Mouse (Mus musculus) liver, embryonic 14.5 days (tissue): ENCODE measurements at regions not wholly inside any gene's neighbourhood (a gene's known extent, or its start where the extent isn't known, plus 50 kb on each side); places are given as distances from the start of the nearest gene placed in this dataset.

Experiments used
- ATAC-seq: fragments of 200-750 bp; cut with Nextera tagmentation; 2 replicates; pipeline ENCODE4 v1.8.0; 2017; ENCODE audit warnings: moderate number of reproducible peaks, mild to moderate bottlenecking, moderate library complexity; ENCODE audit not compliant: insufficient read depth
- DNase-seq, 3 experiments: peaks; one replicate each; pipeline ENCODE4 v3.0.0-alpha.2; 2012 to 2013; ENCODE audit warnings: low read depth in 3 of 3, low spot score in 3 of 3
- H3K27ac ChIP-seq: fragments of 300-500 bp; sonication (generic); 2 replicates; pipeline ENCODE4 v1.5.1; 2014; ENCODE audit warnings: moderate library complexity, mild to moderate bottlenecking, control low read depth, inconsistent platforms
- H3K27me3 ChIP-seq: fragments of 300-500 bp; sonication (generic); 2 replicates; pipeline ENCODE4 v1.6.1; 2014; ENCODE audit warnings: mild to moderate bottlenecking, low read length, moderate library complexity; ENCODE audit not compliant: control insufficient read depth, insufficient read depth
- H3K36me3 ChIP-seq: fragments of 300-500 bp; sonication (generic); replicated peaks from 2 replicates; pipeline ENCODE4 v1.6.1; 2014; ENCODE audit warnings: low read depth; ENCODE audit not compliant: control insufficient read depth, insufficient read depth
- H3K4me1 ChIP-seq, 2 experiments: fragments of 200-500 bp in 1 of 2; fragments of 300-500 bp in 1 of 2; sonication (generic) in 1 of 2; replicated peaks; 2 replicates each; pipeline ENCODE4 v1.6.1; 2012 to 2014; ENCODE audit warnings: antibody characterized with exemption in 1 of 2, inconsistent platforms in 1 of 2, low read length in 1 of 2; ENCODE audit not compliant: control insufficient read depth in 2 of 2, insufficient read depth in 2 of 2
- H3K4me2 ChIP-seq: fragments of 300-500 bp; sonication (generic); 2 replicates; pipeline ENCODE4 v1.6.1; 2014; ENCODE audit warnings: low read depth, mild to moderate bottlenecking, control low read depth, moderate library complexity
- H3K4me3 ChIP-seq, 2 experiments: fragments of 200-500 bp in 1 of 2; fragments of 300-500 bp in 1 of 2; sonication (generic) in 1 of 2; 2 replicates each; pipeline ENCODE4 v1.5.1; 2012 to 2014; ENCODE audit warnings: low read depth in 2 of 2, low read length in 2 of 2, mild to moderate bottlenecking in 2 of 2, control low read depth in 1 of 2, inconsistent platforms in 1 of 2, moderate library complexity in 1 of 2; ENCODE audit not compliant: insufficient read depth in 1 of 2
- H3K9ac ChIP-seq: fragments of 300-500 bp; sonication (generic); replicated peaks from 2 replicates; pipeline ENCODE4 v1.6.1; 2014; ENCODE audit warnings: mild to moderate bottlenecking, control low read depth, moderate library complexity
- H3K9me3 ChIP-seq: fragments of 300-500 bp; sonication (generic); 2 replicates; pipeline ENCODE4 v1.6.1; 2016; ENCODE audit warnings: low read length, mixed read lengths; ENCODE audit not compliant: control insufficient read depth
- CTCF ChIP-seq: IDR thresholded peaks from 2 replicates; pipeline ENCODE4 v1.5.1; 2016; ENCODE audit warnings: antibody characterized with exemption, low read depth, control low read depth
- EP300 ChIP-seq: IDR thresholded peaks from 2 replicates; pipeline ENCODE4 v1.6.1; 2016; ENCODE audit warnings: antibody characterized with exemption, low read depth
- WGBS: fragments of 180-500 bp; shearing (Covaris S2); extraction: QIAGEN DNeasy Blood & Tissue Kit; methylation state at CpG from one replicate; pipeline ENCODE4 v1.1.7; 2014; ENCODE audit not compliant: insufficient replicate concordance; 5-methylcytosine and 5-hydroxymethylcytosine counted together

- WGBS, result 61% methylated on average over 15 of the region's 15 CpGs
- Histone ChIP-seq H3K4me1 (no peaks in the 10 kb centered on the region), H3K9ac (no peak overlapping the region), H3K27ac (no peak overlapping the region), H3K4me2 (no peak overlapping the region), H3K36me3 (no peaks in the 10 kb centered on the region), H3K4me3 (no peak overlapping the region), H3K27me3 (no peaks in the 10 kb centered on the region), H3K9me3 (no peaks in the 10 kb centered on the region)
- DNase-seq, result no peak
- ATAC-seq, result no peak
- TF ChIP-seq CTCF, result no peak
- no peak for TF ChIP-seq EP300
These were observed 170.4 kb downstream of the Emx2 start for GRCm38 (mm10) chr19:59628296-59629160.

- WGBS, result 74% methylated on average over 2 of the region's 2 CpGs
- no peaks in the 10 kb centered on the region for H3K36me3 ChIP-seq
- no peak for DNase-seq
- H3K4me3 ChIP-seq, result no peak overlapping the region
- TF ChIP-seq CTCF, result no peak
- no peak for TF ChIP-seq EP300
- H3K4me2 ChIP-seq, result no peak overlapping the region
- H3K27ac ChIP-seq, result no peak overlapping the region
- H3K27me3 ChIP-seq, result no peaks in the 10 kb centered on the region
- no peak overlapping the region for H3K9ac ChIP-seq
- no peaks in the 10 kb centered on the region for H3K4me1 ChIP-seq
- no peaks in the 10 kb centered on the region for H3K9me3 ChIP-seq
- no peak for ATAC-seq
These were observed 170.9 kb downstream of the Emx2 start for GRCm38 (mm10) chr19:59629161-59629445.

DNA sequence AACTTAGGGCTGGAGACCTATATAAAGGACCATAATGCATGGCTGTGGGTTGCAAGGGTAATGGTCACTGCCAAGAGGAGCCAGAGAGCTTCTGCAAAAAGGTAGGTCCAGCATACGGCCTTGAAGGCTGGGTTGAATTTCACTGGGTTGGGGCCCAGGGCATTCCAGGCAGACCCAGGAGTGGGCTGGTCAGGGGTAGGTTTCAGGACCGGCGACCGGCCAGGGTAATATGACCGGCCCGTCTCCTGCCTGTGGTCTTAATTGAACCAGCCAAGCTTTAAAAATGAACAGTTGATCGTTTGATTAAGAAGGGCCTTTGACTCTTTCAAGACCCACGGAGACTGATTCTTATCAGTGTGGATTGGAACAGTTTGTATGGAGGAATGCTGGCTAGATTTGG, 171.9 kb downstream of the Emx2 start:
- no peaks in the 10 kb centered on the region for H3K27me3 ChIP-seq
- WGBS, result 58% methylated on average over 8 of the region's 8 CpGs
- H3K9ac ChIP-seq, result no peak overlapping the region
- DNase-seq (no peak), ATAC-seq (no peak)
- no peak overlapping the region for H3K27ac ChIP-seq
- no peaks in the 10 kb centered on the region for H3K36me3 ChIP-seq
- no peaks in the 10 kb centered on the region for H3K9me3 ChIP-seq
- H3K4me3 ChIP-seq, result no peak overlapping the region
- H3K4me1 ChIP-seq, result no peaks in the 10 kb centered on the region
- no peak overlapping the region for H3K4me2 ChIP-seq
- TF ChIP-seq CTCF (no peak), EP300 (no peak)

GRCm38 (mm10) chr19:59630706-59631105, 172.5 kb downstream of the Emx2 start:
- TF ChIP-seq CTCF (no peak), EP300 (no peak)
- H3K36me3 ChIP-seq, result no peaks in the 10 kb centered on the region
- ATAC-seq (no peak), DNase-seq (no peak)
- H3K4me2 ChIP-seq, result no peak overlapping the region
- H3K9ac ChIP-seq, result no peak overlapping the region
- 50% methylated on average over 4 of the region's 4 CpGs for WGBS
- H3K4me3 ChIP-seq, result no peak overlapping the region
- no peaks in the 10 kb centered on the region for H3K27me3 ChIP-seq
- H3K4me1 ChIP-seq, result no peaks in the 10 kb centered on the region
- H3K9me3 ChIP-seq, result no peaks in the 10 kb centered on the region
- no peak overlapping the region for H3K27ac ChIP-seq

DNA sequence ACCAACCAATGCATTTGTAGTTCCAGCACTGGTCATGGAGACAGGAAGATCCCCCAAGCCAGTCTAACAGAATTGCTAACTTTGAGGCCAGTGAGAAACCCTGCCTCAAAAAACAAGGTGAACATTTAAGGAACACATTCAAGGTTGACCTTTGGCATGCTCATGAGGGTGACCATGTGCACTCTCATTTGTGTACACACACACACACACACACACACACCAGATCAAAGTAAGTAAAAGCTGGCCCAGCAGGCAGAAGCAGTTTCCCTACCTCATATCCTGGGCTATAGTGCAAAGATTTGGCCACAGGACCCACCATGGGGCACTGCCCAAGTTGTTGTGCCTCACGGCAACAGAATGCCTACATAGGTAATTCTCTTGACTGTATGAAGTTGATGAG, 173.4 kb downstream of the Emx2 start:
- Histone ChIP-seq H3K9ac (no peak overlapping the region), H3K9me3 (no peaks in the 10 kb centered on the region), H3K36me3 (no peaks in the 10 kb centered on the region), H3K4me3 (no peak overlapping the region), H3K27me3 (no peaks in the 10 kb centered on the region), H3K27ac (no peak overlapping the region), H3K4me1 (no peaks in the 10 kb centered on the region), H3K4me2 (no peak overlapping the region)
- 65% methylated on average over 1 of the region's 1 CpGs for WGBS
- ATAC-seq, result no peak
- TF ChIP-seq EP300, result no peak
- no peak for TF ChIP-seq CTCF
- no peak for DNase-seq
